Mouse (Mus musculus) brain, embryonic 14.5 days (tissue): ENCODE results near the gene Olfr578.

Source experiments
- CTCF ChIP-seq: fragments of 200-500 bp; IDR thresholded peaks from 2 replicates; pipeline ENCODE4 v1.5.1; 2012; ENCODE audit warnings: inconsistent platforms, mild to moderate bottlenecking, moderate library complexity, borderline replicate concordance; ENCODE audit not compliant: insufficient read depth, insufficient read length; ENCODE audit errors: extremely low read depth
- POLR2A ChIP-seq: fragments of 200-500 bp; IDR thresholded peaks from 2 replicates; pipeline ENCODE4 v1.6.1; 2012; ENCODE audit warnings: mild to moderate bottlenecking, inconsistent platforms, borderline replicate concordance; ENCODE audit not compliant: poor library complexity, insufficient read depth, insufficient read length, severe bottlenecking; ENCODE audit errors: extremely low read depth

DNA sequence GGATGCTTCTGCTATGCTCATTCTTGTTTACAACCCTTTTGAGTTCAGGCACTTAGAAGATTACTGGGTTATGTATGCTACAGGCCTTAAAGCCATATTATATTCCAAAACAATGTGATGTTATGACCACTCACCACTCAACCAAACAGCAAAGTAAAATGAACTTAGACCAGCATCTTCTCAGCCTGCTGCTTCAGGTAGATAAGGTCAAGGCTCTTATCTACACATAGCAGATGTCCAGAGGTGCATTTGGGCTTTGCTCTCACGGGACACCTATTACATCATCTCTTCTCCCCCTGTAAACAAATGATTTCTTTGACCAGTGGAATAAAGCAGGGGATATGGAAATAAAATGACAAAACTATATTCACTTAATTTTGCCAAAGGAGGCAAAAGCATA, 30.5 kb downstream of the Olfr578 start, which contains the start of gene Olfr575:
- TF ChIP-seq POLR2A (no peak), CTCF (no peak)
